Mouse (Mus musculus) right cerebral cortex, adult 18-20 months (tissue): ENCODE results near the gene Ttll5.
A peak's percentile ranks its signal among the peaks of the same experiment; 100 is the strongest.

Experiments used
- DNase-seq: peaks from one replicate; pipeline ENCODE4 v3.0.0; 2022; ENCODE audit warnings: mixed read lengths

Ttll5 gene

GRCm38 (mm10) chr12:85930713-85931112 lies 106.3 kb downstream of the Ttll5 start:
- no peak for DNase-seq

- DNase-seq = no peak
Observed at GRCm38 (mm10) chr12:85933241-85933640, 108.8 kb downstream of the Ttll5 start.

- DNase-seq = no peak
Observed at GRCm38 (mm10) chr12:85937384-85937783, 112.9 kb downstream of the Ttll5 start.

DNA sequence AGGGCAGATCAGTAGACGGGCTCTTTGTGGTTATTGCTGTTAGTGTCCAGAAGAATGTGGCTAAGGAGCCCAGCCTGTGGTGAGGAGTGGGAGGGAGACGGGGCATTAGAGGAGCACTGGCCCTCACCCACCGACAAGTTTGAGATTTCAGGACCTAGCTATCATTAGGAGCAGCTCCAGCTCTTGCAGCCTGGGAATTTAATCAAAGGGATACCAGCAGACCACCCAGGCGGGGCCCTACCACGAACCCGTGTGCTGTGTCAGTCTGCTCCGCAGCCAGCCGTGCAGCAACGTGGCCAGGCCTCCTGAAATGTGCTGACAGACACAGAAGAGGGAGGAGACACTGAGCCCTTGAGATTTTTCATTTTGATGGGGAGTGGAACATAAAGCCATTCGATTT lies 119.0 kb downstream of the Ttll5 start:
- DNase-seq = no peak

GRCm38 (mm10) chr12:85944419-85944818 lies 120.0 kb downstream of the Ttll5 start:
- no peak for DNase-seq

DNA sequence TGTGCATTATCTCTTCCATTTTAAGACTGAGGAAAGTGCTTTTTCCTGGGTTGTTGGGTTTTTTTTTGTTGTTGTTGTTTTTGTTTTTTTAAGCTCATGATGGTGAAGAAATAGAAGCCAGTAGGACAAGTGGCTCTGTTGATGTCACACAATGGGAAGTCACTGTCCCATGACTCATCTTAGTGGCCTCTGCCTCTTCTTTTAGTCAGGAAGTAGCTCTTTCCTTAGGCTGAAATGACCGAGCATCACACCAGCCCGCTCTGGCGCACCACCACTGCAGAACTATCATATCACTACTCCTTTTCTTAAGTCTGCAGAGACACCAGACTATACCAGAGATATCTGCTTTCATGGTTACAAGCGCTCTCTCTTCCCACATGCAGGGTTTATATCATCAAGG lies 122.7 kb downstream of the Ttll5 start:
- DNase-seq = no peak

GRCm38 (mm10) chr12:85949667-85950066 lies 125.2 kb downstream of the Ttll5 start:
- no peak for DNase-seq

DNA sequence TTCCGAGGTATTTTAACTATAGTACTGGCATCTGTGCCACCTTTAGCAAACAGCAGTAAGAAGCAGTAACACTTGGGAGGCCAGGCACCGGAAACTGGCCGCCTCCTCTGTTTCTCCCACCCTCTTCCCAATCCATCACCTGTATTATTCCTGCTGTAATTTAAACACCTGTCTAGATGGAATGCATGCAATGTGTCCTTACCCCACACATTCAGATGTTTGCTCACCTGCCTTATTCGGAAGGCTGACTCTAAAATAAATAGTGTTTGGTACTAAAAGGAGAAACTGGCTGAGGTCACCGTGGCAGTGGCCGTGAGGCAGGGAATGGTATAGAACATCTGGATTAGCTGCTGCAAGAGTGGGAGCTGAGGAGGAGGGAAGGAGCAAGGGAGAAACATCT lies 125.9 kb downstream of the Ttll5 start:
- no peak for DNase-seq

DNA sequence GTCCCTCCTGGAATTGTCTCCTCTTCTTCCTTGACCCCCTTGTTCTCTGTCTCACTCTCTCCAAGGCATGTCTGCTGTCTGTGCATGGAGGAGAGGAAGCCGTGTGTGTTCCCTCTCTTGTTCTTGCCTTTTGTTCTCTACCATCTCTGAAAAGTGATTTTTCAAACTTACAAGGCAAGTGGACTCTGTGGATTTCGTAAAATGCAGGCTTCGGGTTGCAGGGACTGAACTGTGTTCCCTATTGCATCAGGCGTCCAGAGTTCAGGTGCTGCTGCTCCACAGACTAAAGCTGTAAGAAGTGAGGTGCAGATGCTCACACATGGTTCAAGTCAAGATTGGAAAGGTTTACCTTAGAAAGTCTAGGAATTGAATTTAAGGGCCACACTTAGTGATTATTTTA lies 126.6 kb downstream of the Ttll5 start:
- no peak for DNase-seq

DNA sequence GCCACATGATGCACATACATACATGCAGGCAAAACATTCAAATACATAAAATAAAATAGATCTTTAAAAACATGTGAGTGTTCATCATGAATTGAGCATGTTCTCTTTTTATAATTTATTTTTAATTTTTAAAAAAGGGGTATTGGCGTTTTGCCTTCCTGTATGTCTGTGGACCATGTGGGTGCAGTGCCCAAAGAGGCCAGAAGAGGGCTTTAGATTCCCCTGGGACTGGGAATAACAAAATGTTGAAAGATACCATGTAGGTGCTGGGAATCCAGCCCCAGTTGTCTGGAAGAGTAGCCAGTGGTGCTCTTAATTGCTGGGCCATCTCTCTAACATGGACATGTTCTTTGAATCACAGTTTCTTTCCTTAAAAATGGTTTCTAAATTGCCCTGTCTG lies 127.4 kb downstream of the Ttll5 start:
- no peak for DNase-seq

DNA sequence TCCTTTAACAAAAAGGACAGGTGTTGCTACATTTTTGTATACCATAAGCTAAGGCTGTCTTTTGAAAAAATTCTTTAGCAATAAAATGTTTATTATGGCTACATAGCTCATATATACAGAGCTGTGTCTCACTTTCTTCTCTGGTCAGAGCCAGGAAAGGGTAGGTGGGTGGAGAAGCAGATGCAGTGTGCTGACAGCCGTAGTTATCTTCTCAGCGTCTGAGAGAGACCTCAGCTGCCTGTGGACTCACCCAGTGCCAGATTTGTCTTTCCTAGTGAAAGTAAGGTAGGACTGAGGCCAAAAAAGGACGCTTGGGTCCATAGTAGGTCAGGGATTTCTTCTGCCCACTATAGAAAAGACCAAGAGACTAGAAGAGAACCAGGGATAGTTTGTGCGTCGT lies 127.9 kb downstream of the Ttll5 start:
- DNase-seq = peak; percentile 70

GRCm38 (mm10) chr12:85954167-85954566 lies 129.7 kb downstream of the Ttll5 start:
- DNase-seq = no peak

- DNase-seq = no peak
Observed at GRCm38 (mm10) chr12:85955062-85955461, 130.6 kb downstream of the Ttll5 start.

DNA sequence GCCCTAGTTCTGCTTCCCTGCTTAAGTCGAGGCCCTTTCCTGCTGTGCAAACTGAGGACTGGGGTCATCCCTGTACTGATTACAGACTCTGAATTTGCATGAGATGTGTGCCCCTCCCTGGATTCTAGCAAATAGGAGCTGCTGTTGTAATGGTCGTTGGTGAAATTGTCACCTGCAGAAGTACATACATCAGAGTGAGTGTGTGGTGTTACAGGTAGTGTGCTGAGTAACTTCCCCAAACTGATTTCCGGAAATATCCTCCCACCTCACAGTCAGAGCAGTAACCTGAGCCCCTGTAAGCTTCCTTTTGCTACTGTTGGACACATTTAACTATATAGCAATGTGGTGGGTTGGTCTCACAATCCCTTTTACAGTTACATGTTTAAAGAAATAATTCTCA lies 131.2 kb downstream of the Ttll5 start:
- no peak for DNase-seq

- DNase-seq = peak; percentile 92
Observed at GRCm38 (mm10) chr12:85956251-85956650, 131.8 kb downstream of the Ttll5 start.

GRCm38 (mm10) chr12:85958460-85958859 lies 134.0 kb downstream of the Ttll5 start:
- no peak for DNase-seq

DNA sequence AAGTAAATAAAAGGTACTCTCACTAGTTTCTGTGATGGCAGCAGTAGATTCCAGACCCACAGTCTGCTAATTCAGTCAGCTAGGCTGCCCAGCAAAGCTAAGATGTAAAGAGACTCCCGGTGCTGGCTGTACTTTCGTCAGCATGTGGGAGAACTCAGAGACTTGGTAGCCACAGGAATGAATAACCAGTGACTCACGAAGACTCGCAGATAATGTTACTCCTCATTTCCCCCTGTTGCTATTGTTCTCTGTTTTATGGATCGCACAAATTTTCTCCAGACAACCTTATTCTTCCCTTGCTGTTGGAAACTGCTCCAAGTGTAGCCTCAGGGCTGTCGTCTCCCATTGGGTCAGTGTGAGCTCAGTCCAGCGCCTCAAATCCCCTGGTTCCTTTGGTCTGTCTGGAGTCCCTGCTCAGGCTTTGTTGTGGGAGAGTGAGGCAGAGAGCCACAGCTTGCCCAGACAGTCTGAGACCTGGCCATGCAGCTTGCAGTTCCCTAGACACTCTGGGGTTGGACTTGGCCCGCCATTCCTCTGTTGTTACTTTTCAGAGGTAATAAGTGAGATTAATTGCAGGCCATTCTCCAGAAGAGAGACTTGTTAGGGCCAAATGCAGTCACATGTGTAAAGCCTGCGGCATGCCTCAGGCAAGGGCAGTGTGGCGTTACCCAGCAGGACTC lies 135.5 kb downstream of the Ttll5 start:
- DNase-seq = peak; percentile 67

GRCm38 (mm10) chr12:85960699-85961098 lies 136.2 kb downstream of the Ttll5 start:
- no peak for DNase-seq

DNA sequence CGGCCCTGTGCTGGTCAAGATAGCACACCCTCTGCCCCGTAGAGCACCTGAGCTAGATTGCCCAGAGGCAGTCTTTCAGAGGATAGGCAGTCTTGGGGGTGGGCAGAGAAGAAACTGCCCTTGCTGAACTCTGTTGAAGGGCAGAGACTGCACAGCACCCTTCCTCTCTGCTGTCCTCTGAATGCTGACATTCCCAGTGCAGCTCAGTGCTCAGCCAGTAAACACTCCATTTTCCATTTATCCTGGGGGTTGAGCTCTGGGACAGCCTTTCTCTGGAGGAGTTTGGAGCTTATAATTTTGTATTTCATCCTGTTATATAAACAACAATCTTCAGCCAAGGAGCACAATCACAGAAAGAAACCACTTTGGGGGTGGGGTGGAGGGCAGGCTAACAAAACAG lies 138.7 kb downstream of the Ttll5 start:
- DNase-seq = no peak

DNA sequence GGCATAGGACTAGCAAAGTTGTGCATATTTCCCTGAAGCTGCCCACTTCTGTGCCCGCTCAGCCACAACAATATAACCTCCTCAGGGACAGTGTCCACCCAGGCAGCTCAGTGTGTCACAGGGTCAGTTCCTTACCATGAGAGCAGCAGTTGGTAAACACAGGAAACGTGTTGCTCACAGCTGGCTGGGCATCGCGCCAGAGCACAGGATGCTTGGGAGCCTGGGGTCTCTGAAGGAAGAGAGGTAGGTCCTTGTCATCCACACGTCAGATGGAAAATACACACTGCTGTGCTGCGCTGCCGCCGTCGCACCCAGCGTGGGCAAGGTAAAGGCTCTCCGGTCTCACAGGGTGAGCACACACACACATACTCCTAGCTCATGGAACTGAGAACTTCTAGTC lies 139.2 kb downstream of the Ttll5 start:
- DNase-seq = no peak

DNA sequence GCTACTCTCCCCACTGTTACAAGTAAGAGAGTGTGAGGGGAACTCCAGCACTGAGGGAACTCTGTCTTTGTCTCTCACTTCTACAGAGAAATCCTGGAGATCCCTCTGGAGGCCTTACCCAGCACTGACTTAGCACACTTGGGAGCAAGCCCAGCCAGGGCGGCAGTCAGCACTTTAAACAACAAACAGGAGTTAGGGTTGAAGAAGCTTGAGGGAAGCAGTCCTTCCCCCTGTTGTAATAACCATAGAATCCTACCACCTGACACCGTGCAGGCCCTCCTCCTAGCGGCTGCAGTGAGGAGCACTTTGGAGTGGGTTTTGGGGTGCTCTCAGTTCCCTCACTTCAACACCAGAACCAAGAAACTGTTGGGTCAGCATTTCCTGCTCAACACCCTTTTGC lies 140.0 kb downstream of the Ttll5 start:
- no peak for DNase-seq

- DNase-seq = no peak
Observed at GRCm38 (mm10) chr12:85967812-85968211, 143.4 kb downstream of the Ttll5 start.

- DNase-seq = peak; percentile 70
Observed at GRCm38 (mm10) chr12:85968409-85968808, 143.9 kb downstream of the Ttll5 start.

GRCm38 (mm10) chr12:85969571-85969970 lies 145.1 kb downstream of the Ttll5 start:
- DNase-seq = no peak

DNA sequence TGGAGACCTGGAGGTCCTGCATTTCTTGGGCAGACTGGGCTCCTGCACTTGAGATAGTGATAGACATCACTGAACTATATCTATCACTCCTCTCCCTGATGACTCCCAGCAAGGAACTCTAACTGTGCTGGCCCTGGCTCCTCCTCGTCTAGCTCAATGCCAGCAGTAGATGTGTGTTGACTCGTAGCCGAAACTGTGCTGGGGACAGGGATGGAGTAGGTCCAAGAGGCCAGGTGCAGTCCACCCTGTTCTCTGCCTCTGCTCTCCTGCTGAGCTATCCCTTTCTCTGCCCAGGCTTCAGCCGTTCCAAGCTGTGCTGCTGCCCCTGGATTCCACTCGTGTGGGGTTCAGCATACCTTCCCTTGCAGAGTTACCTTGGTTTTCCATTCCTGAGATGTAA lies 145.7 kb downstream of the Ttll5 start:
- DNase-seq = no peak
